ENCODE assay signal across 8 mouse cellular contexts in genomic region chr7:141468522-141469211, GRCm38 (mm10). TPM values are rescaled to one million over a fixed set of nuclear protein-coding genes. Genes with fewer than 3 reads are reported as not detected.
DNase-seq lines count a peak whose midpoint lies in the region; ATAC-seq lines count a peak whose summit lies in the region.

No protein-coding gene starts in this region.

- peak; percentile 68; the same call in 1 of the 2 replicates for ATAC-seq in frontal cortex, adult (ENCODE audit: low TSS enrichment)
- peak; percentile 79 for ATAC-seq in embryonic facial prominence, embryonic 11.5 days (replicated peaks; ENCODE audit: insufficient number of reproducible peaks, low FRiP score, low TSS enrichment, low read depth)
- ATAC-seq in heart, embryonic 13.5 days (ENCODE audit: extremely low read depth, insufficient number of reproducible peaks, low FRiP score, low TSS enrichment) = peak; percentile 64
- ATAC-seq in kidney, embryonic 16.5 days (ENCODE audit: low FRiP score, low TSS enrichment) = peak; percentile 78

- 20% methylated on average over 8 of the region's 8 CpGs for WGBS in embryonic facial prominence, embryonic 11.5 days
- WGBS in heart, embryonic 13.5 days = 2% methylated on average over 8 of the region's 8 CpGs
- 10% methylated on average over 8 of the region's 8 CpGs for WGBS in kidney, embryonic 16.5 days

- no peaks in the 10 kb centered on the region for H3K9me3 ChIP-seq in embryonic facial prominence, embryonic 11.5 days (replicated peaks; ENCODE audit: control insufficient read depth, low read length)
- H3K9me3 ChIP-seq in heart, embryonic 13.5 days = no peaks in the 10 kb centered on the region
- no peaks in the 10 kb centered on the region for H3K9me3 ChIP-seq in kidney, embryonic 16.5 days (ENCODE audit: low read length)

- peaks cover 7% of the 10 kb centered on the region; the same call in 1 of the 2 replicates for H3K36me3 ChIP-seq in embryonic facial prominence, embryonic 11.5 days (replicated peaks; ENCODE audit: control insufficient read depth, insufficient read depth, low read depth, low read length)
- H3K36me3 ChIP-seq in heart, embryonic 13.5 days = peaks cover 39% of the 10 kb centered on the region
- H3K36me3 ChIP-seq in kidney, embryonic 16.5 days (ENCODE audit: insufficient read depth, low read length) = peaks cover 26% of the 10 kb centered on the region

- peak overlapping the region; percentile 67 for H3K4me3 ChIP-seq in embryonic facial prominence, embryonic 11.5 days (ENCODE audit: low read depth, low read length)
- H3K4me3 ChIP-seq in heart, embryonic 13.5 days = peak overlapping the region; percentile 82
- H3K4me3 ChIP-seq in kidney, embryonic 16.5 days (ENCODE audit: low read length) = peak overlapping the region; percentile 85

- no peak for DNase-seq in frontal cortex, postnatal 14 days (ENCODE audit: low spot score in 2 of 2)
- peak; percentile 85 for DNase-seq in adipocyte (ENCODE audit: low spot score)
- peak; percentile 78 for DNase-seq in embryonic facial prominence, embryonic 11.5 days (ENCODE audit: low spot score)
- peak; percentile 92 for DNase-seq in lung, postnatal 10 days
- peak; percentile 79 for DNase-seq in retina, postnatal 1 day

- H3K27me3 ChIP-seq in embryonic facial prominence, embryonic 11.5 days (ENCODE audit: control insufficient read depth, insufficient read depth, low read length) = peaks cover 19% of the 10 kb centered on the region
- peaks cover 25% of the 10 kb centered on the region for H3K27me3 ChIP-seq in heart, embryonic 13.5 days (replicated peaks)
- peaks cover 18% of the 10 kb centered on the region for H3K27me3 ChIP-seq in kidney, embryonic 16.5 days (ENCODE audit: insufficient read depth, low read length)

- peak overlapping the region; percentile 74 for H3K4me2 ChIP-seq in embryonic facial prominence, embryonic 11.5 days (ENCODE audit: low read depth, low read length)
- H3K4me2 ChIP-seq in heart, embryonic 13.5 days = peak overlapping the region; percentile 84
- H3K4me2 ChIP-seq in kidney, embryonic 16.5 days (replicated peaks; ENCODE audit: low read depth, low read length) = peak overlapping the region; percentile 92

- H3K27ac ChIP-seq in embryonic facial prominence, embryonic 11.5 days (replicated peaks; ENCODE audit: low read depth, low read length) = peak overlapping the region; percentile 67
- H3K27ac ChIP-seq in heart, embryonic 13.5 days (replicated peaks) = peak overlapping the region; percentile 94
- H3K27ac ChIP-seq in kidney, embryonic 16.5 days (ENCODE audit: low read length) = peak overlapping the region; percentile 97

- peaks cover 26% of the 10 kb centered on the region for H3K4me1 ChIP-seq in embryonic facial prominence, embryonic 11.5 days (ENCODE audit: control insufficient read depth, insufficient read depth, low read length)
- H3K4me1 ChIP-seq in heart, embryonic 13.5 days = peaks cover 69% of the 10 kb centered on the region
- peaks cover 52% of the 10 kb centered on the region for H3K4me1 ChIP-seq in kidney, embryonic 16.5 days (ENCODE audit: insufficient read depth, low read length)

- H3K9ac ChIP-seq in embryonic facial prominence, embryonic 11.5 days (replicated peaks; ENCODE audit: low read length) = peak overlapping the region; percentile 80
- H3K9ac ChIP-seq in heart, embryonic 13.5 days = peak overlapping the region; percentile 94
- H3K9ac ChIP-seq in kidney, embryonic 16.5 days (replicated peaks; ENCODE audit: low read length) = peak overlapping the region; percentile 90

RNA-seq across cellular contexts. Expression of gene Cd151, which starts 1.5 kb away (rescaled TPM):
- polyA plus RNA-seq in embryonic facial prominence, embryonic 11.5 days (2014; fragmentation: Nextera tagmentation; extraction: Ambion mirVana) = 39.2 and 42.4 TPM in 2 replicates
- 28.5 and 31.4 TPM in 2 replicates for polyA plus RNA-seq in heart, embryonic 13.5 days (2015; fragmentation: Nextera tagmentation; extraction: Ambion mirVana)
- 48.4 and 54.3 TPM in 2 replicates for polyA plus RNA-seq in kidney, embryonic 16.5 days (2015; fragmentation: Nextera tagmentation; extraction: Ambion mirVana)

RNA-seq across cellular contexts. Expression of gene Polr2l, which starts 6.3 kb away (rescaled TPM):
- 60.6 and 67.2 TPM in 2 replicates for polyA plus RNA-seq in embryonic facial prominence, embryonic 11.5 days (2014; fragmentation: Nextera tagmentation; extraction: Ambion mirVana)
- polyA plus RNA-seq in heart, embryonic 13.5 days (2015; fragmentation: Nextera tagmentation; extraction: Ambion mirVana) = 67.3 and 76.3 TPM in 2 replicates
- 68.8 and 73.2 TPM in 2 replicates for polyA plus RNA-seq in kidney, embryonic 16.5 days (2015; fragmentation: Nextera tagmentation; extraction: Ambion mirVana)

RNA-seq across cellular contexts. Expression of gene Tspan4, which starts 6.4 kb away (rescaled TPM):
- polyA plus RNA-seq in embryonic facial prominence, embryonic 11.5 days (2014; fragmentation: Nextera tagmentation; extraction: Ambion mirVana) = 24.8 and 27.3 TPM in 2 replicates
- polyA plus RNA-seq in heart, embryonic 13.5 days (2015; fragmentation: Nextera tagmentation; extraction: Ambion mirVana) = 64.5 and 68.8 TPM in 2 replicates
- polyA plus RNA-seq in kidney, embryonic 16.5 days (2015; fragmentation: Nextera tagmentation; extraction: Ambion mirVana) = 105 and 110 TPM in 2 replicates

RNA-seq across cellular contexts. Expression of gene Cracr2b, which starts 7.8 kb away (rescaled TPM):
- polyA plus RNA-seq in embryonic facial prominence, embryonic 11.5 days (2014; fragmentation: Nextera tagmentation; extraction: Ambion mirVana) = 3.5 and 4.8 TPM in 2 replicates
- polyA plus RNA-seq in heart, embryonic 13.5 days (2015; fragmentation: Nextera tagmentation; extraction: Ambion mirVana) = 20.2 and 23.0 TPM in 2 replicates
- polyA plus RNA-seq in kidney, embryonic 16.5 days (2015; fragmentation: Nextera tagmentation; extraction: Ambion mirVana) = 23.7 and 24.1 TPM in 2 replicates

RNA-seq across cellular contexts. Expression of gene Pnpla2, which starts 13.7 kb away (rescaled TPM):
- 10.5 and 11.1 TPM in 2 replicates for polyA plus RNA-seq in embryonic facial prominence, embryonic 11.5 days (2014; fragmentation: Nextera tagmentation; extraction: Ambion mirVana)
- 42.6 and 45.7 TPM in 2 replicates for polyA plus RNA-seq in heart, embryonic 13.5 days (2015; fragmentation: Nextera tagmentation; extraction: Ambion mirVana)
- 47.0 and 51.5 TPM in 2 replicates for polyA plus RNA-seq in kidney, embryonic 16.5 days (2015; fragmentation: Nextera tagmentation; extraction: Ambion mirVana)

Comparison
In these comparisons a context has a peak if more than half of its experiments do, and no peak if none do; other contexts are left out.
1. DNase-seq: peak in adipocyte (single experiment), embryonic facial prominence, embryonic 11.5 days (single experiment), lung, postnatal 10 days (single experiment) and retina, postnatal 1 day (single experiment); none in frontal cortex, postnatal 14 days (0 of 2).
2. Peak in every context shown above with its lines, with median percentiles within 50 percentile points of each other: ATAC-seq, H3K27ac ChIP-seq, H3K4me2 ChIP-seq, H3K4me3 ChIP-seq and H3K9ac ChIP-seq.